ENCODE assay signal across 16 mouse cellular contexts in the genomic region with DNA sequence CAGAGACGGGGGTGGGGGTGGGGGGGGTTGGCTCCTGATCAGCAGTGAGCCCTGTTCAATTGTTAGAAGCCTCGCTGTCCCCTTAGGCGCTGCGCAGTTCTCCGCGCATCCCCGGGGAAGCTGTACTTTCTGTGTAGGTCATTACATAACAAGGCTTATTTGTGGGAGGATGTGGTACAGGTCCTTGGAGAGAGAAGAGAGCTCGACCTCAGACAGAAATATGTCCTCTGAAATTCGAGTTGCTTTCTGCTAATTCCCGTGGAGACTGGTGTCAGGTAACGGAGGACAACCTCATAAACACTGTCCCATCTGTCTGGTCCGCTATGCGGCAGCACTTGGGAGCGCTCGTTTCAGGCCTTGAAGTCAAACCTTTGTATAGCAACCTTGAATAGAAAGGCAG. TPM values are rescaled to one million over a fixed set of nuclear protein-coding genes. Genes with fewer than 3 reads are reported as not detected.
DNase-seq lines count a peak whose midpoint lies in the region; ATAC-seq lines count a peak whose summit lies in the region.
"Had no signal": no experiment of that assay in that cellular context is flagged by ENCODE, and none has a peak within 500 bp of the region (broad histone marks: within the 10 kb centered on the region; RNA-seq: fewer than 3 reads in every experiment).

No protein-coding gene starts in this region.

- no peaks in the 10 kb centered on the region for H3K9me3 ChIP-seq in neural tube, embryonic 15.5 days (replicated peaks)
- no peaks in the 10 kb centered on the region for H3K9me3 ChIP-seq in intestine, embryonic 16.5 days (ENCODE audit: control insufficient read depth, low read length)
- H3K9me3 ChIP-seq: heart, embryonic 12.5 days; hindbrain, embryonic 13.5 days had no signal

- ATAC-seq in neural tube, embryonic 15.5 days (ENCODE audit: low FRiP score) = no peak
- ATAC-seq in granulocyte monocyte progenitor cell, adult 5-6 weeks (replicated peaks; ENCODE audit: poor library complexity, severe bottlenecking) = peak; percentile 35; the same call in 1 of the 2 replicates
- no peak for ATAC-seq in intestine, embryonic 16.5 days
- ATAC-seq: lung, postnatal 0 days had no signal

- H3K4me1 ChIP-seq in neural tube, embryonic 15.5 days = peaks cover 20% of the 10 kb centered on the region
- peaks cover 15% of the 10 kb centered on the region for H3K4me1 ChIP-seq in intestine, embryonic 16.5 days (ENCODE audit: control insufficient read depth, insufficient read depth, low read length)

- WGBS in neural tube, embryonic 15.5 days = 27% methylated on average over 15 of the region's 15 CpGs
- WGBS in intestine, embryonic 16.5 days = 43% methylated on average over 15 of the region's 15 CpGs

- H3K27me3 ChIP-seq in neural tube, embryonic 15.5 days (replicated peaks) = no peaks in the 10 kb centered on the region
- no peaks in the 10 kb centered on the region for H3K27me3 ChIP-seq in intestine, embryonic 16.5 days (replicated peaks; ENCODE audit: control insufficient read depth, insufficient read depth, low read length)

- H3K9ac ChIP-seq in neural tube, embryonic 15.5 days (replicated peaks) = no peak overlapping the region
- H3K9ac ChIP-seq in intestine, embryonic 16.5 days (ENCODE audit: low read depth, low read length) = no peak overlapping the region
- H3K9ac ChIP-seq: heart, embryonic 12.5 days; hindbrain, embryonic 13.5 days had no signal

- no peak overlapping the region for H3K4me3 ChIP-seq in neural tube, embryonic 15.5 days (replicated peaks)
- H3K4me3 ChIP-seq in intestine, embryonic 16.5 days (ENCODE audit: low read length) = no peak overlapping the region
- H3K4me3 ChIP-seq: erythroblast, embryonic 14.5 days; heart, embryonic 12.5 days; hindbrain, embryonic 13.5 days had no signal

- no peak overlapping the region for H3K4me2 ChIP-seq in neural tube, embryonic 15.5 days
- no peak overlapping the region for H3K4me2 ChIP-seq in intestine, embryonic 16.5 days (ENCODE audit: low read depth, low read length)
- H3K4me2 ChIP-seq: heart, embryonic 12.5 days; hindbrain, embryonic 13.5 days had no signal

- DNase-seq in gastrocnemius, adult 18-20 months (ENCODE audit: low spot score) = peak; percentile 56
- no peak for DNase-seq in gastrocnemius, postnatal 10 days
- DNase-seq in neural tube, embryonic 10.5 days (ENCODE audit: extremely low spot score, low spot score) = peak; percentile 36
- no peak for DNase-seq in adrenal gland, postnatal 25 days
- DNase-seq in adrenal gland, adult 8-10 months = no peak
- DNase-seq: cerebellum, adult 8-10 months; kidney, adult 8-10 months; liver; retina, postnatal 1 day had no signal

- H3K36me3 ChIP-seq in neural tube, embryonic 15.5 days = no peaks in the 10 kb centered on the region
- H3K36me3 ChIP-seq in intestine, embryonic 16.5 days (ENCODE audit: control insufficient read depth, insufficient read depth, low read length) = no peaks in the 10 kb centered on the region
- H3K36me3 ChIP-seq: heart, embryonic 12.5 days; hindbrain, embryonic 13.5 days had no signal

- no peak overlapping the region for H3K27ac ChIP-seq in neural tube, embryonic 15.5 days (replicated peaks)
- no peak overlapping the region for H3K27ac ChIP-seq in intestine, embryonic 16.5 days (ENCODE audit: low read length)
- H3K27ac ChIP-seq: hindbrain, embryonic 13.5 days had no signal

RNA-seq across cellular contexts. Expression of a gene that starts 52.2 kb away (rescaled TPM):
- total RNA-seq in gastrocnemius, adult 18-20 months (2021) = 10 to 100 TPM; 15.0 to 15.3 TPM
- 10 to 100 TPM; 22.9 to 27.7 TPM for total RNA-seq in gastrocnemius, postnatal 10 days (2021)
- 55.8 and 56.0 TPM in 2 replicates for polyA plus RNA-seq in neural tube, embryonic 15.5 days (2015; fragmentation: Nextera tagmentation; extraction: Ambion mirVana)
- 66.9 and 88.2 TPM in 2 replicates for total RNA-seq in granulocyte monocyte progenitor cell, adult 5-6 weeks (2014; fragmentation: Nextera tagmentation)
- total RNA-seq in granulocyte monocyte progenitor cell, adult 5-6 weeks (2017) = 61.4 and 71.8 TPM in 2 replicates
- total RNA-seq in adrenal gland, postnatal 25 days (2021) = 57.6 and 66.2 TPM in 2 replicates
- 10 to 100 TPM; 47.6 to 53.1 (median 50.6) TPM for total RNA-seq in adrenal gland, adult 8-10 months (2022)
- 34.8 and 37.3 TPM in 2 replicates for polyA plus RNA-seq in intestine, embryonic 16.5 days (2015; fragmentation: Nextera tagmentation; extraction: Ambion mirVana)

Comparison
In these comparisons a context has a peak if more than half of its experiments do, and no peak if none do; other contexts are left out.
1. DNase-seq: peak in gastrocnemius, adult 18-20 months (single experiment) and neural tube, embryonic 10.5 days (single experiment); none in gastrocnemius, postnatal 10 days (single experiment), adrenal gland, postnatal 25 days (single experiment) and adrenal gland, adult 8-10 months (single experiment).